Mouse (Mus musculus) forebrain, embryonic 12.5 days (tissue): ENCODE measurements around the gene Parp8. TPM values are rescaled to one million over a fixed set of nuclear protein-coding genes. Genes with fewer than 3 reads are reported as not detected.

ENCODE experiments used
- ATAC-seq: fragments of 200-750 bp; cut with Nextera tagmentation; 2 replicates; pipeline ENCODE4 v1.8.0; 2017; ENCODE audit warnings: moderate TSS enrichment; ENCODE audit not compliant: low FRiP score
- H3K27ac ChIP-seq: fragments of 300-500 bp; sonication (generic); 2 replicates; pipeline ENCODE4 v1.5.1; 2016; ENCODE audit warnings: mild to moderate bottlenecking
- H3K27me3 ChIP-seq: fragments of 300-500 bp; sonication (generic); 2 replicates; pipeline ENCODE4 v1.6.1; 2016; ENCODE audit warnings: mild to moderate bottlenecking
- H3K36me3 ChIP-seq: fragments of 300-500 bp; sonication (generic); replicated peaks from 2 replicates; pipeline ENCODE4 v1.6.1; 2016; ENCODE audit warnings: mild to moderate bottlenecking
- H3K4me1 ChIP-seq: fragments of 300-500 bp; sonication (generic); 2 replicates; pipeline ENCODE4 v1.6.1; 2016
- H3K4me2 ChIP-seq: fragments of 300-500 bp; sonication (generic); 2 replicates; pipeline ENCODE4 v1.6.1; 2016; ENCODE audit warnings: mild to moderate bottlenecking, moderate library complexity
- H3K4me3 ChIP-seq: fragments of 300-500 bp; sonication (generic); replicated peaks from 2 replicates; pipeline ENCODE4 v1.5.1; 2016; ENCODE audit warnings: mild to moderate bottlenecking
- H3K9ac ChIP-seq: fragments of 300-500 bp; sonication (generic); 2 replicates; pipeline ENCODE4 v1.6.1; 2016; ENCODE audit warnings: mild to moderate bottlenecking
- H3K9me3 ChIP-seq: fragments of 300-500 bp; sonication (generic); 2 replicates; pipeline ENCODE4 v1.6.1; 2016
- WGBS: fragments of 180-500 bp; shearing (Covaris S2); methylation state at CpG from one replicate; pipeline ENCODE4 v1.1.7; 2016; 5-methylcytosine and 5-hydroxymethylcytosine counted together
- polyA plus RNA-seq: library from polyadenylated mRNA; unstranded; fragments of >200 nt; fragmentation: Nextera tagmentation; extraction: Ambion mirVana; gene quantifications from 2 replicates; pipeline ENCODE4 v1.2.1, GENCODE M21; 2016

Parp8 gene
- polyA plus RNA-seq, 1 experiment from 2014 or later, result 17.7 TPM

- 81% methylated on average over 8 of the region's 8 CpGs for WGBS
- no peaks in the 10 kb centered on the region for H3K9me3 ChIP-seq
- H3K36me3 ChIP-seq, result no peaks in the 10 kb centered on the region
- H3K4me3 ChIP-seq, result no peak overlapping the region
- H3K9ac ChIP-seq, result no peak overlapping the region
- no peaks in the 10 kb centered on the region for H3K4me1 ChIP-seq
- no peak overlapping the region for H3K27ac ChIP-seq
- no peaks in the 10 kb centered on the region for H3K27me3 ChIP-seq
- ATAC-seq, result no peak
- H3K4me2 ChIP-seq, result no peak overlapping the region
Measured at GRCm38 (mm10) chr13:117010143-117010542, 15.2 kb downstream of the Parp8 start.

GRCm38 (mm10) chr13:117008021-117009015, 17.0 kb downstream of the Parp8 start:
- H3K4me2 ChIP-seq, result no peak overlapping the region
- no peak for ATAC-seq
- H3K36me3 ChIP-seq, result no peaks in the 10 kb centered on the region
- H3K4me1 ChIP-seq, result no peaks in the 10 kb centered on the region
- H3K9ac ChIP-seq, result no peak overlapping the region
- 95% methylated on average over 9 of the region's 9 CpGs for WGBS
- H3K9me3 ChIP-seq, result no peaks in the 10 kb centered on the region
- no peak overlapping the region for H3K27ac ChIP-seq
- no peaks in the 10 kb centered on the region for H3K27me3 ChIP-seq
- no peak overlapping the region for H3K4me3 ChIP-seq

GRCm38 (mm10) chr13:117007566-117007965, 17.8 kb downstream of the Parp8 start:
- H3K27me3 ChIP-seq, result no peaks in the 10 kb centered on the region
- H3K9ac ChIP-seq, result no peak overlapping the region
- H3K27ac ChIP-seq, result no peak overlapping the region
- H3K9me3 ChIP-seq, result no peaks in the 10 kb centered on the region
- no peaks in the 10 kb centered on the region for H3K36me3 ChIP-seq
- no peaks in the 10 kb centered on the region for H3K4me1 ChIP-seq
- ATAC-seq, result no peak
- H3K4me2 ChIP-seq, result no peak overlapping the region
- WGBS, result 83% methylated on average over 2 of the region's 2 CpGs
- no peak overlapping the region for H3K4me3 ChIP-seq

- no peak for ATAC-seq
Measured at GRCm38 (mm10) chr13:117006638-117007037, 18.7 kb downstream of the Parp8 start.

GRCm38 (mm10) chr13:117000493-117000892, 24.8 kb downstream of the Parp8 start:
- H3K4me3 ChIP-seq, result no peak overlapping the region
- WGBS, result 94% methylated on average over 3 of the region's 3 CpGs

More at GRCm38 (mm10) chr13:117006638-117007037, 18.7 kb downstream of the Parp8 start:
- Histone ChIP-seq H3K9me3 (no peaks in the 10 kb centered on the region), H3K36me3 (no peaks in the 10 kb centered on the region), H3K4me3 (no peak overlapping the region), H3K27me3 (no peaks in the 10 kb centered on the region), H3K27ac (no peak overlapping the region), H3K9ac (no peak overlapping the region), H3K4me1 (no peaks in the 10 kb centered on the region), H3K4me2 (no peak overlapping the region)
- WGBS, result 72% methylated on average over 4 of the region's 4 CpGs

GRCm38 (mm10) chr13:116991560-116991959, 33.8 kb downstream of the Parp8 start:
- H3K4me3 ChIP-seq, result no peak overlapping the region
- no peaks in the 10 kb centered on the region for H3K36me3 ChIP-seq
- no peak overlapping the region for H3K4me2 ChIP-seq
- H3K27me3 ChIP-seq, result no peaks in the 10 kb centered on the region
- peaks cover 6% of the 10 kb centered on the region; the same call in 1 of the 2 replicates for H3K4me1 ChIP-seq
- H3K9ac ChIP-seq, result no peak overlapping the region
- H3K27ac ChIP-seq, result no peak overlapping the region
- no peak for ATAC-seq
- WGBS, result 83% methylated on average over 7 of the region's 7 CpGs
- no peaks in the 10 kb centered on the region for H3K9me3 ChIP-seq

More at GRCm38 (mm10) chr13:117000493-117000892, 24.8 kb downstream of the Parp8 start:
- Histone ChIP-seq H3K27me3 (no peaks in the 10 kb centered on the region), H3K4me1 (no peaks in the 10 kb centered on the region), H3K4me2 (no peak overlapping the region), H3K9ac (no peak overlapping the region), H3K9me3 (no peaks in the 10 kb centered on the region), H3K27ac (no peak overlapping the region), H3K36me3 (no peaks in the 10 kb centered on the region)
- ATAC-seq, result no peak

- Histone ChIP-seq H3K4me2 (no peak overlapping the region), H3K27me3 (no peaks in the 10 kb centered on the region), H3K4me3 (no peak overlapping the region), H3K36me3 (no peaks in the 10 kb centered on the region), H3K27ac (no peak overlapping the region), H3K4me1 (peaks cover 6% of the 10 kb centered on the region; the same call in 1 of the 2 replicates), H3K9me3 (no peaks in the 10 kb centered on the region), H3K9ac (no peak overlapping the region)
- WGBS, result 84% methylated on average over 4 of the region's 4 CpGs
- ATAC-seq, result no peak
Measured at GRCm38 (mm10) chr13:116990327-116990726, 35.0 kb downstream of the Parp8 start.

- Histone ChIP-seq H3K36me3 (no peaks in the 10 kb centered on the region), H3K9me3 (no peaks in the 10 kb centered on the region), H3K4me3 (no peak overlapping the region), H3K4me1 (peaks cover 6% of the 10 kb centered on the region; the same call in 1 of the 2 replicates), H3K9ac (no peak overlapping the region), H3K27ac (no peak overlapping the region), H3K4me2 (no peak overlapping the region), H3K27me3 (no peaks in the 10 kb centered on the region)
- ATAC-seq, result no peak
- WGBS, result 82% methylated on average over 2 of the region's 2 CpGs
Measured at GRCm38 (mm10) chr13:116988706-116989105, 36.6 kb downstream of the Parp8 start.

GRCm38 (mm10) chr13:116988208-116988607, 37.1 kb downstream of the Parp8 start:
- no peak overlapping the region for H3K27ac ChIP-seq
- no peak for ATAC-seq
- no peaks in the 10 kb centered on the region for H3K36me3 ChIP-seq
- 88% methylated on average over 7 of the region's 7 CpGs for WGBS
- no peaks in the 10 kb centered on the region for H3K9me3 ChIP-seq
- H3K4me3 ChIP-seq, result no peak overlapping the region
- H3K4me1 ChIP-seq, result peaks cover 6% of the 10 kb centered on the region; the same call in 1 of the 2 replicates
- no peaks in the 10 kb centered on the region for H3K27me3 ChIP-seq
- no peak overlapping the region for H3K9ac ChIP-seq
- H3K4me2 ChIP-seq, result no peak overlapping the region

GRCm38 (mm10) chr13:116987284-116987683, 38.1 kb downstream of the Parp8 start:
- Histone ChIP-seq H3K36me3 (no peaks in the 10 kb centered on the region), H3K4me2 (no peak overlapping the region), H3K4me1 (peaks cover 6% of the 10 kb centered on the region; the same call in 1 of the 2 replicates), H3K27me3 (no peaks in the 10 kb centered on the region), H3K9me3 (no peaks in the 10 kb centered on the region), H3K4me3 (no peak overlapping the region), H3K9ac (no peak overlapping the region), H3K27ac (no peak overlapping the region)
- no peak for ATAC-seq
- WGBS, result 82% methylated on average over 3 of the region's 3 CpGs

GRCm38 (mm10) chr13:116986658-116987057, 38.7 kb downstream of the Parp8 start:
- Histone ChIP-seq H3K27me3 (no peaks in the 10 kb centered on the region), H3K9ac (no peak overlapping the region), H3K4me3 (no peak overlapping the region), H3K9me3 (no peaks in the 10 kb centered on the region), H3K4me2 (no peak overlapping the region), H3K4me1 (peaks cover 6% of the 10 kb centered on the region; the same call in 1 of the 2 replicates), H3K36me3 (no peaks in the 10 kb centered on the region), H3K27ac (no peak overlapping the region)
- peak; percentile 34; the same call in 1 of the 2 replicates for ATAC-seq
- 91% methylated on average over 7 of the region's 7 CpGs for WGBS

- Histone ChIP-seq H3K27ac (no peak overlapping the region), H3K36me3 (no peaks in the 10 kb centered on the region), H3K9me3 (no peaks in the 10 kb centered on the region), H3K4me1 (peaks cover 7% of the 10 kb centered on the region; the same call in 1 of the 2 replicates), H3K27me3 (no peaks in the 10 kb centered on the region), H3K9ac (no peak overlapping the region), H3K4me2 (no peak overlapping the region), H3K4me3 (no peak overlapping the region)
- no peak for ATAC-seq
- WGBS, result 76% methylated on average over 7 of the region's 7 CpGs
Measured at GRCm38 (mm10) chr13:116974081-116974860, 51.1 kb downstream of the Parp8 start.
